8 mouse cellular contexts compared by ENCODE assay signal in the genomic region with DNA sequence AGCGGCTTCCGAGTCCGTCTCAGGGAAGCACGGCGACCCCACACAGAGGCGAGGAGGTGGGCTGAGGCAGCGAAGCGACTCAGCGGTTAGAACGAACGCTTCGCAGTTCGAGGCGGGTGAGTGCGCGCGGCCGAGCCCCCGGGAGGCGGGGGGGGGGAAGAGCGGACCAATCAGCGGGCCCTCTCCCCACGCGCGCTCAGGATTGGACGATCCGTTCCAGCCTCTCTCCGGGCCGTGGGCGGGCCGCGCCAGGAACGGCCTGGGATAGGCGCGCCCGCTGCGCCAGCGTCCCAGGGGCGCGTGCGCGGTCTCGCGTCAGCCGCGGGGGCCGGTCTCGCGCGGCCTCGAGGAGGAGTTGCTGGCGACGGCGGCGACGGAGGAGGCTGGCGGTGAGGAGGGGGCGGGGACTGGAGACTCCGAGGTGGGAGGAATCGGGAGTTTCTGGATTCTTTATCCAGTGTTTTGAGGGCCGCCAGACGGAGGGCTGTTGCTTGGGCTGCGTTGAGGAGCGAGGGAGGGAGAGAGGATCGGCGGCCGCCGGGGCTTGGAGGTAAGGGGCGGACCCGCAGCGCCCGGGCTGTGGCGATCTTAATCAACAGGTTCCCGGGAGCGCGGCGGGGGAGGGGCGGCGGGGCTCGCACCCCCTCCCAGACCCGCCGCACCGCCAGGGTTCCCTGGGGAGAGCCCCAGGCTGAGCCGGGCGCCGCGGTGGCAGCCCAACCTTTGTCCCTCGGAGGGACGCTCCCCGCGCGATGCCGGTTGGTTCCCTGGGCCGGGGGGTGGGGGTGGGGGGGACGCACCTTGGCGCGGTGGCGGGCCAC. TPM values are rescaled to one million over a fixed set of nuclear protein-coding genes. Genes with fewer than 3 reads are reported as not detected.
DNase-seq lines count a peak whose midpoint lies in the region; ATAC-seq and TF ChIP-seq lines count a peak whose summit lies in the region.

Gene Mpp5, plus strand, starts transcription at position 351 of the 821 bp plus-strand sequence.

- H3ac ChIP-seq in C2C12 (ENCODE audit: control insufficient read depth, insufficient read length, low read depth): peak within 1 kb of the TSS; percentile 68
- peak within 1 kb of the TSS; percentile 40 for H3ac ChIP-seq in myocyte (ENCODE audit: control insufficient read depth, insufficient read length)

- H3K36me3 ChIP-seq in C2C12 (ENCODE audit: control insufficient read depth, insufficient read depth) (no peaks in the 10 kb centered on the region), myocyte (ENCODE audit: control insufficient read depth, insufficient read depth) (no peaks in the 10 kb centered on the region)
- H3K36me3 ChIP-seq in erythroblast, embryonic 14.5 days (ENCODE audit: control insufficient read depth): no peaks in the 10 kb centered on the region
- no peaks in the 10 kb centered on the region for H3K36me3 ChIP-seq in heart, embryonic 11.5 days (ENCODE audit: control insufficient read depth, insufficient read depth, low read length)
- no peaks in the 10 kb centered on the region for H3K36me3 ChIP-seq in kidney, embryonic 16.5 days (ENCODE audit: insufficient read depth, low read length)
- H3K36me3 ChIP-seq in liver, adult 2 months (ENCODE audit: control insufficient read depth, insufficient read depth, low read length): no peaks in the 10 kb centered on the region
- no peaks in the 10 kb centered on the region for H3K36me3 ChIP-seq in splenic B cell, adult 2 months (ENCODE audit: control insufficient read depth, insufficient read depth, low read length, poor library complexity, severe bottlenecking)

- H3K4me1 ChIP-seq in erythroblast, embryonic 14.5 days (ENCODE audit: control insufficient read depth): peaks cover 23% of the 10 kb centered on the region
- H3K4me1 ChIP-seq in heart, embryonic 11.5 days (ENCODE audit: control insufficient read depth, insufficient read depth, low read length): 0 out of 2 replicates have a peak, but pooled peaks cover 4% of the 10 kb centered on the region
- H3K4me1 ChIP-seq in kidney, embryonic 16.5 days (ENCODE audit: insufficient read depth, low read length): 0 out of 2 replicates have a peak, but pooled peaks cover 5% of the 10 kb centered on the region
- no peaks in the 10 kb centered on the region for H3K4me1 ChIP-seq in liver, adult 2 months (ENCODE audit: control insufficient read depth, insufficient read depth, low read length)

- WGBS in heart, embryonic 11.5 days (ENCODE audit: insufficient replicate concordance): under 1% methylated on average over 78 of the region's 98 CpGs
- under 1% methylated on average over 77 of the region's 98 CpGs for WGBS in kidney, embryonic 16.5 days
- WGBS in liver, adult 2 months: under 1% methylated on average over 91 of the region's 98 CpGs

- peak within 1 kb of the TSS; percentile 60 for H3K4me3 ChIP-seq in C2C12 (ENCODE audit: insufficient read depth, poor library complexity, severe bottlenecking)
- peak within 1 kb of the TSS; percentile 89 for H3K4me3 ChIP-seq in erythroblast, embryonic 14.5 days (replicated peaks)
- peak within 1 kb of the TSS; percentile 94 for H3K4me3 ChIP-seq in heart, embryonic 11.5 days (ENCODE audit: low read depth, low read length)
- H3K4me3 ChIP-seq in kidney, embryonic 16.5 days (ENCODE audit: low read length): peak within 1 kb of the TSS; percentile 83
- peak within 1 kb of the TSS; percentile 84 for H3K4me3 ChIP-seq in liver, adult 2 months (ENCODE audit: insufficient read depth, low read depth, low read length)
- H3K4me3 ChIP-seq in myocyte: peak within 1 kb of the TSS; percentile 57

- TF ChIP-seq POLR2A in brain, embryonic 14.5 days (IDR thresholded peaks at IDR 0.05; ENCODE audit: borderline replicate concordance, extremely low read depth, insufficient read depth, insufficient read length, poor library complexity, severe bottlenecking): peak; percentile 46
- peak; percentile 57; the same call in 1 of the 2 replicates for TF ChIP-seq POLR2A in liver, adult 2 months (IDR thresholded peaks at IDR 0.05; ENCODE audit: extremely low read depth, insufficient read depth, low read length)
- peak; percentile 82 for TF ChIP-seq POLR2A in myocyte (IDR thresholded peaks at IDR 0.05; ENCODE audit: insufficient read length, low read depth)

- no peaks in the 10 kb centered on the region for H3K9me3 ChIP-seq in erythroblast, embryonic 14.5 days (ENCODE audit: control insufficient read depth, low read length)
- H3K9me3 ChIP-seq in heart, embryonic 11.5 days (replicated peaks; ENCODE audit: control insufficient read depth, low read length): no peaks in the 10 kb centered on the region
- no peaks in the 10 kb centered on the region for H3K9me3 ChIP-seq in kidney, embryonic 16.5 days (ENCODE audit: low read length)

- peak within 1 kb of the TSS; percentile 97 for H3K27ac ChIP-seq in heart, embryonic 11.5 days (ENCODE audit: low read depth, low read length)
- peak within 1 kb of the TSS; percentile 97 for H3K27ac ChIP-seq in kidney, embryonic 16.5 days (ENCODE audit: low read length)
- peak within 1 kb of the TSS; percentile 84 for H3K27ac ChIP-seq in liver, adult 2 months (replicated peaks; ENCODE audit: insufficient read depth, low read depth, low read length)

- H3K79me2 ChIP-seq in C2C12 (ENCODE audit: control insufficient read depth, insufficient read depth) (peaks cover 43% of the 10 kb centered on the region), myocyte (ENCODE audit: control insufficient read depth, insufficient read depth) (peaks cover 23% of the 10 kb centered on the region)
- H3K79me2 ChIP-seq in liver, adult 2 months (ENCODE audit: control insufficient read depth, insufficient read depth, low read length): peaks cover 2% of the 10 kb centered on the region; the same call in 1 of the 2 replicates

- no peak for TF ChIP-seq CTCF in C2C12 (IDR thresholded peaks at IDR 0.05; ENCODE audit: control insufficient read depth, insufficient read depth, insufficient read length)
- no peak for TF ChIP-seq CTCF in brain, embryonic 14.5 days (IDR thresholded peaks at IDR 0.05; ENCODE audit: borderline replicate concordance, extremely low read depth, insufficient read depth, insufficient read length)
- no peak for TF ChIP-seq CTCF in liver, adult 2 months (IDR thresholded peaks at IDR 0.05; ENCODE audit: low read depth, low read length)

- peak within 1 kb of the TSS; percentile 77 for H3K4me2 ChIP-seq in heart, embryonic 11.5 days
- peak within 1 kb of the TSS; percentile 99 for H3K4me2 ChIP-seq in kidney, embryonic 16.5 days (replicated peaks; ENCODE audit: low read depth, low read length)
- peak within 1 kb of the TSS; percentile 100 for H3K4me2 ChIP-seq in myocyte (ENCODE audit: low read depth)

- H3K27me3 ChIP-seq in C2C12 (ENCODE audit: control insufficient read depth, insufficient read depth, insufficient read length): no peaks in the 10 kb centered on the region
- H3K27me3 ChIP-seq in erythroblast, embryonic 14.5 days (ENCODE audit: control insufficient read depth): peaks cover 2% of the 10 kb centered on the region
- no peaks in the 10 kb centered on the region for H3K27me3 ChIP-seq in heart, embryonic 11.5 days (ENCODE audit: control insufficient read depth, insufficient read depth, low read length)
- peaks cover 3% of the 10 kb centered on the region for H3K27me3 ChIP-seq in kidney, embryonic 16.5 days (ENCODE audit: insufficient read depth, low read length)
- H3K27me3 ChIP-seq in liver, adult 2 months (ENCODE audit: control insufficient read depth, insufficient read depth, low read length): no peaks in the 10 kb centered on the region
- no peaks in the 10 kb centered on the region for H3K27me3 ChIP-seq in myocyte (ENCODE audit: control insufficient read depth, insufficient read depth, insufficient read length)
- no peaks in the 10 kb centered on the region for H3K27me3 ChIP-seq in splenic B cell, adult 2 months (ENCODE audit: control insufficient read depth, insufficient read depth, low read length, poor library complexity, severe bottlenecking)

- ATAC-seq in heart, embryonic 11.5 days (replicated peaks; ENCODE audit: insufficient number of reproducible peaks, low FRiP score, low TSS enrichment): peak; percentile 100
- ATAC-seq in kidney, embryonic 16.5 days (ENCODE audit: low FRiP score, low TSS enrichment): peak; percentile 100

- peaks cover 25% of the 10 kb centered on the region for H3K79me3 ChIP-seq in C2C12 (ENCODE audit: low read depth)

- DNase-seq in brain, embryonic 14.5 days (ENCODE audit: low read depth): peak; percentile 99
- peak; percentile 74 for DNase-seq in liver, adult 2 months (ENCODE audit: extremely low read depth, low read depth, low spot score)
- DNase-seq in splenic B cell, adult 2 months (ENCODE audit: low read depth, low spot score): peak; percentile 97

- peak within 1 kb of the TSS; percentile 92 for H3K9ac ChIP-seq in heart, embryonic 11.5 days (ENCODE audit: low read depth, low read length)
- H3K9ac ChIP-seq in kidney, embryonic 16.5 days (replicated peaks; ENCODE audit: low read length): peak within 1 kb of the TSS; percentile 94
- peak within 1 kb of the TSS; percentile 86 for H3K9ac ChIP-seq in liver, adult 2 months (ENCODE audit: low read depth, low read length)

TF ChIP-seq in C2C12, 6 proteins besides CTCF, POLR2A, EP300 and RAD21:
- TF ChIP-seq MAX (IDR thresholded peaks at IDR 0.05) (peak; percentile 31), FOSL1 (IDR thresholded peaks at IDR 0.05; ENCODE audit: insufficient read depth, low read length, poor library complexity, severe bottlenecking) (no peak)

TF ChIP-seq in myocyte, 11 proteins besides CTCF, POLR2A, EP300 and RAD21 (continues in another document):
- no peak for TF ChIP-seq TCF12 (IDR thresholded peaks at IDR 0.05; ENCODE audit: insufficient read depth, poor library complexity, severe bottlenecking)
- TF ChIP-seq MYOG (IDR thresholded peaks at IDR 0.05; ENCODE audit: control insufficient read depth in 1 of 3, insufficient read depth in 1 of 3, insufficient read length in 2 of 3, low read depth in 2 of 3): no peak
- no peak for TF ChIP-seq TCF3 (IDR thresholded peaks at IDR 0.05; ENCODE audit: insufficient read length, low read depth)
- TF ChIP-seq SRF (IDR thresholded peaks at IDR 0.05; ENCODE audit: control insufficient read depth, insufficient read length, low read depth): peak; percentile 48
- TF ChIP-seq REST (IDR thresholded peaks at IDR 0.05; ENCODE audit: insufficient read depth, insufficient read length): no peak
- TF ChIP-seq E2F4 (IDR thresholded peaks at IDR 0.05; ENCODE audit: insufficient read depth): peak; percentile 54
- no peak for TF ChIP-seq MYOD1 (IDR thresholded peaks at IDR 0.05; ENCODE audit: control insufficient read depth in 1 of 3, insufficient read length in 2 of 3, low read depth in 2 of 3)
- peak; percentile 69 for TF ChIP-seq POLR2AphosphoS2 (IDR thresholded peaks at IDR 0.05; ENCODE audit: insufficient read length, low read depth)

RNA-seq across cellular contexts. Expression of gene Mpp5, which starts in this region (rescaled TPM):
- 2.6 TPM for polyA plus RNA-seq in C2C12 (2012; fragmentation: generic; extraction: Trizol)
- polyA plus RNA-seq in brain, embryonic 14.5 days (2012; rRNA removed): 6.1 and 9.3 TPM in 2 replicates
- polyA plus RNA-seq in erythroblast, embryonic 14.5 days (2012): 0.04 and 0.05 TPM in 2 replicates
- polyA plus RNA-seq in heart, embryonic 11.5 days (2014; fragmentation: Nextera tagmentation; extraction: Ambion mirVana): 19.7 and 24.3 TPM in 2 replicates
- polyA plus RNA-seq in kidney, embryonic 16.5 days (2015; fragmentation: Nextera tagmentation; extraction: Ambion mirVana): 23.0 and 25.4 TPM in 2 replicates
- total RNA-seq in liver, adult 2 months (2014; rRNA removed): 12.1 and 17.0 TPM in 2 replicates
- polyA plus RNA-seq in liver, adult 2 months (2012; rRNA removed): 0.84 and 0.95 TPM in 2 replicates
- polyA plus RNA-seq in myocyte (2012; fragmentation: generic; extraction: Trizol): 4.0 TPM

Comparison
In these comparisons a context has a peak if more than half of its experiments do, and no peak if none do; other contexts are left out.
1. Peak in every context shown above with its lines: DNase-seq, ATAC-seq, H3K4me3 ChIP-seq and H3K27ac ChIP-seq.